Mouse (Mus musculus): Measurements from ENCODE around the gene Jmjd6.

DNA sequence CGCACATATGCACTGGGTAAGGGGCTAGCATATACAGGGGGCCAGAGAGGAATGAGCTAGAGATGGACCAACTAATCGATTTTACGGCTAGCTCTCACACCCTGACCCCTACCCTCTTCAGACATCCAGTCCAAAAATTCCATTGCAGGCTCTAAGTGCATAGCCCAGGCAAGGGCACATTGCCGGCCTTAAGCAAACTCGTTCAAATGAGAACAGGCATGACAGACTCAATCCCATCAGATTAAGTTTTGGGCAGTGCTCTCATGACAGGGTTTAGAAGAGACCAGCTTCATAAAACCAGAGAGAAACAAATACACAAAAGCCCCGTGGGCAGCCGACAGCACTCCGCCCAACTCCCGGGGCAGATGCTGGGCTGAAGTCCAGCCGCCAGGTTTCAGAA is 21.0 kb downstream of the Jmjd6 start:
- TF ChIP-seq CTCF (IDR thresholded peaks at IDR 0.05; ENCODE audit: borderline replicate concordance, control insufficient read depth, extremely low read depth, insufficient read depth, low read length, poor library complexity) (no peak), POLR2A (IDR thresholded peaks at IDR 0.05; ENCODE audit: control insufficient read depth, extremely low read depth, insufficient read depth, low read length, poor library complexity) (no peak)
